Mouse (Mus musculus) small intestine, adult 2 months (tissue): Measurements from ENCODE around the gene Slc22a15.

ENCODE experiments used
- CTCF ChIP-seq: fragments of 200-500 bp; IDR thresholded peaks from 2 replicates; pipeline ENCODE4 v1.5.1; 2012; ENCODE audit warnings: low read depth, mild to moderate bottlenecking, control low read depth, inconsistent platforms, low read length, moderate library complexity, mixed read lengths; ENCODE audit not compliant: insufficient replicate concordance, insufficient read length; ENCODE audit errors: extremely low read depth
- POLR2A ChIP-seq: fragments of 200-500 bp; IDR thresholded peaks from 2 replicates; pipeline ENCODE4 v1.6.1; 2012; ENCODE audit warnings: low read depth, mild to moderate bottlenecking, control low read depth, inconsistent platforms, low read length, moderate library complexity

- TF ChIP-seq CTCF (no peak), POLR2A (no peak)
These were observed 9.6 kb upstream of the Slc22a15 start for GRCm38 (mm10) chr3:101933820-101934219.
